Mouse (Mus musculus) heart, embryonic 12.5 days (tissue): ENCODE data around the gene Hint1. TPM values are rescaled to one million over a fixed set of nuclear protein-coding genes. Genes with fewer than 3 reads are reported as not detected.
"Not testable (repeated sequence)": the region's sequence is repeated elsewhere in the genome, so short reads cannot be mapped to it uniquely, and the experiment has no call there.

Source experiments
- ATAC-seq: fragments of 200-750 bp; cut with Nextera tagmentation; 2 replicates; pipeline ENCODE4 v1.8.0; 2017; ENCODE audit warnings: moderate TSS enrichment, moderate library complexity; ENCODE audit not compliant: insufficient number of reproducible peaks, low FRiP score
- H3K27ac ChIP-seq: fragments of 300-500 bp; sonication (generic); 2 replicates; pipeline ENCODE4 v1.5.1; 2016; ENCODE audit warnings: mild to moderate bottlenecking, moderate library complexity; ENCODE audit not compliant: poor library complexity, severe bottlenecking
- H3K27me3 ChIP-seq: fragments of 300-500 bp; sonication (generic); replicated peaks from 2 replicates; pipeline ENCODE4 v1.6.1; 2016; ENCODE audit warnings: mild to moderate bottlenecking, moderate library complexity
- H3K36me3 ChIP-seq: fragments of 300-500 bp; sonication (generic); 2 replicates; pipeline ENCODE4 v1.6.1; 2016; ENCODE audit warnings: mild to moderate bottlenecking, moderate library complexity
- H3K4me1 ChIP-seq: fragments of 300-500 bp; sonication (generic); replicated peaks from 2 replicates; pipeline ENCODE4 v1.6.1; 2016; ENCODE audit warnings: mild to moderate bottlenecking
- H3K4me2 ChIP-seq: fragments of 300-500 bp; sonication (generic); 2 replicates; pipeline ENCODE4 v1.6.1; 2016; ENCODE audit warnings: mild to moderate bottlenecking, moderate library complexity
- H3K4me3 ChIP-seq: fragments of 300-500 bp; sonication (generic); 2 replicates; pipeline ENCODE4 v1.5.1; 2016; ENCODE audit warnings: mild to moderate bottlenecking
- H3K9ac ChIP-seq: fragments of 300-500 bp; sonication (generic); 2 replicates; pipeline ENCODE4 v1.6.1; 2016; ENCODE audit warnings: mild to moderate bottlenecking, moderate library complexity
- H3K9me3 ChIP-seq: fragments of 300-500 bp; sonication (generic); replicated peaks from 2 replicates; pipeline ENCODE4 v1.6.1; 2016; ENCODE audit warnings: mild to moderate bottlenecking, moderate library complexity
- WGBS: fragments of 180-500 bp; shearing (Covaris S2); methylation state at CpG from one replicate; pipeline ENCODE4 v1.1.7; 2016; 5-methylcytosine and 5-hydroxymethylcytosine counted together
- polyA plus RNA-seq: library from polyadenylated mRNA; unstranded; fragments of >200 nt; fragmentation: Nextera tagmentation; extraction: Ambion mirVana; gene quantifications from 2 replicates; pipeline ENCODE4 v1.2.1, GENCODE M21; 2016

The Hint1 gene
- polyA plus RNA-seq, 1 experiment from 2014 or later = 765 TPM

GRCm38 (mm10) chr11:54879922-54880321 lies 13.7 kb downstream of the Hint1 start:
- no peaks in the 10 kb centered on the region for H3K9me3 ChIP-seq
- WGBS = 3% methylated on average over 10 of the region's 10 CpGs
- peaks cover 41% of the 10 kb centered on the region for H3K4me1 ChIP-seq
- peak overlapping the region; percentile 14 for H3K4me2 ChIP-seq
- H3K27me3 ChIP-seq = no peaks in the 10 kb centered on the region
- peak; percentile 74 for ATAC-seq
- H3K36me3 ChIP-seq = no peaks in the 10 kb centered on the region
- H3K9ac ChIP-seq = 0 out of 2 replicates have a peak overlapping the region, but pooled peaks have one; percentile 26
- H3K27ac ChIP-seq = peak overlapping the region; percentile 87
- no peak overlapping the region for H3K4me3 ChIP-seq

DNA sequence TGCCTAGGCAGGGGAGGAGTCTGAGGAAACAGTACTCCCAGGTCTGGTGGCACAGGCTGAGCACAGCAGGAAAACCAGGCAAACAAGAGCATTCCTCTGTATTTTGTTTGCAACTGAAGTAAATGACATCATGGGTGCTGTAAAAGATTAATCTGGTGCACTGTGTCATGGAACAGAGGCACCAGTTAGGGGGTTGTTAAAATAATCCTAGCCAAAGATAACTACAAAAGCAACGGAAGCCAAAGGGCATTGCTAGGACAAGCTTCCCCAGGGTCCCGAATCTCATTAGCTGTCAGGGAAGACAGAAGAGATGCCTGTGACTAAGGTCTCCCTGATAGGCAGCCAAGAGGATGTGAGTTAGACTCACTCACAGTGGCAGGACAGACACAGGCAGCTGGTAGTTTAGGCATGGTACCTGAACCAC lies 14.9 kb downstream of the Hint1 start:
- peak overlapping the region; percentile 4; the same call in 1 of the 2 replicates for H3K9ac ChIP-seq

DNA sequence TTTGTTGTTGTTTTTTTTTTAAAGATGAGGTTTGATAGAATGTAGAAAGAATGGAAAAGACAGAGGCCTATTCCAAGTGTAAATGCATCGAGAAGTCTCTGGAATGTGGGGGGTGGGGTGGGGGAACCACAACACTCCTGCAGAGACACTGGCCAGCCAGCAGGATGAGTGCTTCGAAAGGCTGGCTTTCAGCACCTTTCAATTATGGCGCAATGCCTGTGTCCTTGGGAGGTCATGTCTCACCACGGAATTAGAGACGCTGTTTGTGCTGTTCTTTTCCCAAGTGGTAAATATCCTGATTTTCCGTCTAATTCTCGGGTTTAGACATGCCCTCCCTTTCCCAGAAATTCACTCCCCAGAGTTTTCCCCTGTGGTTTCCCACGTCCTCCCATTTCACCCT lies 16.5 kb downstream of the Hint1 start:
- Histone ChIP-seq H3K4me2 (no peak overlapping the region), H3K27me3 (no peaks in the 10 kb centered on the region), H3K36me3 (no peaks in the 10 kb centered on the region), H3K27ac (peak overlapping the region; percentile 90), H3K4me1 (peaks cover 48% of the 10 kb centered on the region), H3K4me3 (no peak overlapping the region), H3K9ac (no peak overlapping the region), H3K9me3 (no peaks in the 10 kb centered on the region)
- WGBS = 10% methylated on average over 8 of the region's 8 CpGs
- 0 out of 2 replicates have a peak, but pooled peaks have one; percentile 30 for ATAC-seq

More for the DNA sequence above, 14.9 kb downstream of the Hint1 start:
- 0 out of 2 replicates have a peak, but pooled peaks have one; percentile 44 for ATAC-seq
- Histone ChIP-seq H3K4me1 (peaks cover 48% of the 10 kb centered on the region), H3K9me3 (no peaks in the 10 kb centered on the region), H3K4me2 (no peak overlapping the region), H3K27me3 (no peaks in the 10 kb centered on the region), H3K4me3 (no peak overlapping the region), H3K27ac (peak overlapping the region; percentile 87), H3K36me3 (no peaks in the 10 kb centered on the region)
- 4% methylated on average over 2 of the region's 2 CpGs for WGBS

GRCm38 (mm10) chr11:54884197-54884828 lies 18.1 kb downstream of the Hint1 start:
- no peak for ATAC-seq
- no peaks in the 10 kb centered on the region for H3K9me3 ChIP-seq
- peaks cover 48% of the 10 kb centered on the region for H3K4me1 ChIP-seq
- 77% methylated on average over 5 of the region's 5 CpGs for WGBS
- no peaks in the 10 kb centered on the region for H3K27me3 ChIP-seq
- H3K4me2 ChIP-seq = no peak overlapping the region
- no peaks in the 10 kb centered on the region for H3K36me3 ChIP-seq
- no peak overlapping the region for H3K9ac ChIP-seq
- peak overlapping the region; percentile 23; the same call in 1 of the 2 replicates for H3K27ac ChIP-seq
- H3K4me3 ChIP-seq = no peak overlapping the region

DNA sequence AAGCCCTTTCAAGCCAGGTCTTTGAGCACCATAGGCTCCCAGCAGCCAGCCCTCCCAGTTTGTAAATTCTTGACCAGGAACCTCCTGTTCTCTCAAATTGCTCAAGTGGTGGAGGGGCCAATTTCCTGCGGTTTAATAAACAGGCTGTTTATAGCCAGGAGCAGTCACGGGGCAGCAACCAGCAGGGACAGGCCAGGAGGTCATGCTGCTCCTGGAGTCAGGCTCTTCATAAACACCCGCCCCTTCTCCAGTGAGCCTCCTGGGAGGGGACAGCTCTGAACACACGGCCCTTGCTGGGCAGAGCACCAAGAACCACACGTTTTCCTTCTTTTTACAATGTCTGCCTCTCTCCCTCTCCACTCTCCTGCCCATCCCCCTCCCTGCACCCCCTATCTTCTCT lies 18.8 kb downstream of the Hint1 start:
- Histone ChIP-seq H3K9ac (peak overlapping the region; percentile 7; the same call in 1 of the 2 replicates), H3K27me3 (no peaks in the 10 kb centered on the region), H3K4me1 (peaks cover 43% of the 10 kb centered on the region), H3K4me3 (no peak overlapping the region), H3K36me3 (no peaks in the 10 kb centered on the region), H3K4me2 (no peak overlapping the region), H3K27ac (peak overlapping the region; percentile 25; the same call in 1 of the 2 replicates), H3K9me3 (no peaks in the 10 kb centered on the region)
- WGBS = 19% methylated on average over 5 of the region's 5 CpGs
- peak; percentile 41; the same call in 1 of the 2 replicates for ATAC-seq

DNA sequence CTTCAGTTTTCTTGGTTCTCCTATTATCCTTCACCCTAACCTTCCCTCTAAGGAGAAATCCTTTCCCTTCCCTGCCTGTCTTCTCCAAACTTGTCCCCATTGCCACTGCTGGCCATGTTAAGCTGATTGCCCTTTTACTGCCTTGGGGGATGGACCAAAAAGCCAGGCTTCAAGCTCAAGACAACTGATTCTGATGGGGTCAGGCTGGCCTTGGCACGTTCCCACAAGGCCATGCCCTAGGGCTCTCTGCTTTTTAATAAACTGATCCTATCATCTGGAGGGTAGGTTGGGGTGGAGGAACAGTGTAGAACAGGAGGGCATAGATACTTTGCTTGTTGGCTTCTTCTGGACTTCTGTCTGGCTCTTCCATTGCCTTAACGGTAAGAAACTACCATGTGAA lies 19.2 kb downstream of the Hint1 start:
- no peaks in the 10 kb centered on the region for H3K9me3 ChIP-seq
- peaks cover 38% of the 10 kb centered on the region for H3K4me1 ChIP-seq
- WGBS = 92% methylated on average over 2 of the region's 2 CpGs
- no peak overlapping the region for H3K27ac ChIP-seq
- H3K27me3 ChIP-seq = no peaks in the 10 kb centered on the region
- no peaks in the 10 kb centered on the region for H3K36me3 ChIP-seq
- no peak for ATAC-seq
- no peak overlapping the region for H3K4me3 ChIP-seq
- H3K4me2 ChIP-seq = no peak overlapping the region
- peak overlapping the region; percentile 7; the same call in 1 of the 2 replicates for H3K9ac ChIP-seq

- peaks cover 16% of the 10 kb centered on the region for H3K4me1 ChIP-seq
- no peak overlapping the region for H3K9ac ChIP-seq
- H3K4me2 ChIP-seq = no peak overlapping the region
- no peak overlapping the region for H3K4me3 ChIP-seq
- ATAC-seq = no peak
- H3K27ac ChIP-seq = no peak overlapping the region
- no peaks in the 10 kb centered on the region for H3K36me3 ChIP-seq
- WGBS = 62% methylated on average over 6 of the region's 6 CpGs
- no peaks in the 10 kb centered on the region for H3K9me3 ChIP-seq
- H3K27me3 ChIP-seq = no peaks in the 10 kb centered on the region
Measured at GRCm38 (mm10) chr11:54887927-54888326, 21.7 kb downstream of the Hint1 start.

DNA sequence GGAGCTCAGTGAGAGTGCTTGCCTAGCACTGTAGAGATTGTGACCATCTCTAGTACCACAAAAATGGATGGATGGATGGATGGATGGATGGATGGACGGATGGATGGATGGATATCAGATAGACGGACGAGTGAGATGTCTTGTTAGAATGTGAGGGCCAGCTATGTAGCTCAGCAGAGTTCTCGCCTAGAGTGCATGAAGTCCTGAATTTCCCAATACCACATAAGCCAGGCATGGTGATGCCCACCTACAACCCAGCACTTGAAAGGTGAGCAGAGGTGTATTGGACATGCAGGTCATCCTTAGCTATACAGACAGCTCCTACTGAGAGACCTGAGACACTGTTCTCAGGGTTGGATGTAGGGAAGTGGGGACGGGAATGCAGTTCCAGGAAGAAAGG lies 25.2 kb downstream of the Hint1 start:
- ATAC-seq = no peak
- H3K4me1 ChIP-seq = no peaks in the 10 kb centered on the region
- H3K9me3 ChIP-seq = no peaks in the 10 kb centered on the region
- H3K36me3 ChIP-seq = no peaks in the 10 kb centered on the region
- H3K9ac ChIP-seq = no peak overlapping the region
- H3K4me3 ChIP-seq = no peak overlapping the region
- no peaks in the 10 kb centered on the region for H3K27me3 ChIP-seq
- H3K4me2 ChIP-seq = no peak overlapping the region
- 81% methylated on average over 5 of the region's 5 CpGs for WGBS
- H3K27ac ChIP-seq = no peak overlapping the region

- Histone ChIP-seq H3K36me3 (no peaks in the 10 kb centered on the region), H3K4me3 (no peak overlapping the region), H3K9me3 (no peaks in the 10 kb centered on the region), H3K4me1 (0 out of 2 replicates have a peak, but pooled peaks cover under 1% of the 10 kb centered on the region), H3K9ac (no peak overlapping the region), H3K27me3 (no peaks in the 10 kb centered on the region), H3K4me2 (no peak overlapping the region), H3K27ac (no peak overlapping the region)
- 48% methylated on average over 7 of the region's 7 CpGs for WGBS
- ATAC-seq = no peak
Measured at GRCm38 (mm10) chr11:54892091-54892490, 25.9 kb downstream of the Hint1 start.

- WGBS = 71% methylated on average over 9 of the region's 9 CpGs
- Histone ChIP-seq H3K27me3 (no peaks in the 10 kb centered on the region), H3K36me3 (no peaks in the 10 kb centered on the region), H3K4me3 (no peak overlapping the region), H3K27ac (no peak overlapping the region), H3K9ac (no peak overlapping the region), H3K4me2 (no peak overlapping the region), H3K9me3 (no peaks in the 10 kb centered on the region), H3K4me1 (peaks cover 11% of the 10 kb centered on the region; the same call in 1 of the 2 replicates)
- no peak for ATAC-seq
Measured at GRCm38 (mm10) chr11:54894589-54894988, 28.4 kb downstream of the Hint1 start.

DNA sequence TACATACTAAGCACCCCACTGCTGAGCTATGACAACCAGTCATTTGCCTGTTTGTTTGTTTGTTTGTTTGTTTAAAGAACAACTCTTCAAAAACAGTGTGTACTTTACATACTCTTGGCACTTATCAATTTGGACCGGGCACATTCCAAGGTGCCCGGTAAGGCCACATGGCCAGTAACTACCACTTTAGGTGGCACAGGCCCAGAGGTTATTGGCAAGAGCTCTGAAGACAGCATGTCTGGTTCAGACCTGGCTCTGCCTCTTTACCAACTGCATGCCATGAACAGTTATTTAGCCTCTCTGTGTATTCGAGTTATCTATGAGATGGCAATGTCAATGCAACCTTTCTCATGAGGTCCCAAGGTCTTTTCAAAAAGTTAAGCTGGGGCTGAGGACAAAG lies 30.5 kb downstream of the Hint1 start:
- not testable (repeated sequence) for H3K9me3 ChIP-seq, H3K9ac ChIP-seq, H3K4me2 ChIP-seq, H3K4me3 ChIP-seq, H3K27ac ChIP-seq, ATAC-seq, H3K36me3 ChIP-seq, H3K27me3 ChIP-seq
- 91% methylated on average over 3 of the region's 3 CpGs for WGBS
- H3K4me1 ChIP-seq = peaks cover 11% of the 10 kb centered on the region; the same call in 1 of the 2 replicates
